Mouse (Mus musculus) stomach, postnatal 0 days (tissue): ENCODE measurements around the gene Tigd3.

Experiments
- CTCF ChIP-seq: IDR thresholded peaks from 2 replicates; pipeline ENCODE4 v1.5.1; 2016; ENCODE audit warnings: antibody characterized with exemption, low read depth, mild to moderate bottlenecking, moderate library complexity
- EP300 ChIP-seq: optimal IDR thresholded peaks from 2 replicates; pipeline ENCODE3; 2016; ENCODE audit warnings: antibody characterized with exemption

- TF ChIP-seq CTCF (no peak), EP300 (no peak)
These were observed 13.3 kb upstream of the Tigd3 start for GRCm38 (mm10) chr19:5907275-5907674.
